8 mouse cellular contexts compared by ENCODE assay signal in genomic region chr1:179231777-179232661, GRCm38 (mm10).
A peak's percentile ranks its signal among the peaks of the same experiment; 100 is the strongest.
DNase-seq lines count a peak whose midpoint lies in the region; ATAC-seq lines count a peak whose summit lies in the region.

No protein-coding gene starts in this region.

- H3K4me1 ChIP-seq in forebrain, embryonic 10.5 days: peaks cover 23% of the 10 kb centered on the region
- peaks cover 3% of the 10 kb centered on the region; the same call in 1 of the 2 replicates for H3K4me1 ChIP-seq in heart, embryonic 15.5 days (replicated peaks)
- H3K4me1 ChIP-seq in liver, embryonic 15.5 days (replicated peaks): peaks cover 6% of the 10 kb centered on the region; the same call in 1 of the 2 replicates
- peaks cover 12% of the 10 kb centered on the region for H3K4me1 ChIP-seq in neural tube, embryonic 15.5 days

- peak overlapping the region; percentile 58; the same call in 1 of the 2 replicates for H3K27ac ChIP-seq in forebrain, embryonic 10.5 days
- H3K27ac ChIP-seq in heart, embryonic 15.5 days: peak overlapping the region; percentile 38
- H3K27ac ChIP-seq in liver, embryonic 15.5 days (replicated peaks): no peak overlapping the region
- H3K27ac ChIP-seq in neural tube, embryonic 15.5 days (replicated peaks): peak overlapping the region; percentile 65

- WGBS in forebrain, embryonic 10.5 days: 47% methylated on average over 13 of the region's 13 CpGs
- 35% methylated on average over 13 of the region's 13 CpGs for WGBS in heart, embryonic 15.5 days
- WGBS in liver, embryonic 15.5 days (ENCODE audit: insufficient replicate concordance): 47% methylated on average over 13 of the region's 13 CpGs
- WGBS in neural tube, embryonic 15.5 days: 22% methylated on average over 13 of the region's 13 CpGs

- no peaks in the 10 kb centered on the region for H3K27me3 ChIP-seq in forebrain, embryonic 10.5 days (ENCODE audit: poor library complexity, severe bottlenecking)
- H3K27me3 ChIP-seq in heart, embryonic 15.5 days: no peaks in the 10 kb centered on the region
- H3K27me3 ChIP-seq in liver, embryonic 15.5 days: no peaks in the 10 kb centered on the region
- no peaks in the 10 kb centered on the region for H3K27me3 ChIP-seq in neural tube, embryonic 15.5 days (replicated peaks)

- no peaks in the 10 kb centered on the region for H3K36me3 ChIP-seq in forebrain, embryonic 10.5 days (replicated peaks)
- H3K36me3 ChIP-seq in heart, embryonic 15.5 days: no peaks in the 10 kb centered on the region
- no peaks in the 10 kb centered on the region for H3K36me3 ChIP-seq in liver, embryonic 15.5 days (replicated peaks)
- H3K36me3 ChIP-seq in neural tube, embryonic 15.5 days: no peaks in the 10 kb centered on the region

- no peak overlapping the region for H3K4me3 ChIP-seq in forebrain, embryonic 10.5 days
- no peak overlapping the region for H3K4me3 ChIP-seq in heart, embryonic 15.5 days
- no peak overlapping the region for H3K4me3 ChIP-seq in liver, embryonic 15.5 days (replicated peaks)
- H3K4me3 ChIP-seq in neural tube, embryonic 15.5 days (replicated peaks): no peak overlapping the region

- no peak overlapping the region for H3K9ac ChIP-seq in heart, embryonic 15.5 days
- no peak overlapping the region for H3K9ac ChIP-seq in liver, embryonic 15.5 days
- H3K9ac ChIP-seq in neural tube, embryonic 15.5 days (replicated peaks): no peak overlapping the region

- 0 out of 2 replicates have a peak, but pooled peaks have one; percentile 31 for ATAC-seq in heart, embryonic 15.5 days (replicated peaks; ENCODE audit: insufficient number of reproducible peaks, insufficient read depth, low FRiP score, low read depth)
- ATAC-seq in liver, embryonic 15.5 days (ENCODE audit: insufficient read depth): peak; percentile 24; the same call in 1 of the 2 replicates
- peak; percentile 68; the same call in 1 of the 2 replicates for ATAC-seq in neural tube, embryonic 15.5 days (ENCODE audit: low FRiP score)

- DNase-seq in ES-CJ7 (ENCODE audit: low read depth, low spot score): peak; percentile 75
- peak; percentile 12 for DNase-seq in c-Kit-negative CD71-positive TER-119-positive erythroid progenitor cells, embryonic 14.5 days (ENCODE audit: low read depth, low spot score)
- DNase-seq in forebrain, embryonic 10.5 days (ENCODE audit: extremely low spot score, low spot score): peak; percentile 77
- peak; percentile 79 for DNase-seq in kidney, postnatal 14 days
- DNase-seq in testis, postnatal 14 days (ENCODE audit: low spot score): peak; percentile 29

- no peak overlapping the region for H3K4me2 ChIP-seq in heart, embryonic 15.5 days
- no peak overlapping the region for H3K4me2 ChIP-seq in liver, embryonic 15.5 days
- no peak overlapping the region for H3K4me2 ChIP-seq in neural tube, embryonic 15.5 days

- no peaks in the 10 kb centered on the region for H3K9me3 ChIP-seq in forebrain, embryonic 10.5 days
- no peaks in the 10 kb centered on the region for H3K9me3 ChIP-seq in heart, embryonic 15.5 days (replicated peaks)
- H3K9me3 ChIP-seq in liver, embryonic 15.5 days (replicated peaks): no peaks in the 10 kb centered on the region
- H3K9me3 ChIP-seq in neural tube, embryonic 15.5 days (replicated peaks): no peaks in the 10 kb centered on the region

Comparison
In these comparisons a context has a peak if more than half of its experiments do, and no peak if none do; other contexts are left out.
1. DNase-seq: peak in every context shown above with its lines; median percentile 79 in kidney, postnatal 14 days; 77 in forebrain, embryonic 10.5 days; 75 in ES-CJ7; 29 in testis, postnatal 14 days; 12 in c-Kit-negative CD71-positive TER-119-positive erythroid progenitor cells, embryonic 14.5 days.